Mouse (Mus musculus) liver, embryonic 14.5 days (tissue): Measurements from ENCODE around the gene Hbp1.

ENCODE experiments used
- CTCF ChIP-seq: IDR thresholded peaks from 2 replicates; pipeline ENCODE4 v1.5.1; 2016; ENCODE audit warnings: antibody characterized with exemption, low read depth, control low read depth
- EP300 ChIP-seq: IDR thresholded peaks from 2 replicates; pipeline ENCODE4 v1.6.1; 2016; ENCODE audit warnings: antibody characterized with exemption, low read depth

GRCm38 (mm10) chr12:31997328-31997878 is 47.1 kb upstream of the Hbp1 start:
- TF ChIP-seq CTCF (no peak), EP300 (no peak)
